Mouse (Mus musculus): ENCODE data around the gene Tac2.

- TF ChIP-seq CTCF (IDR thresholded peaks at IDR 0.05) (no peak), EP300 (IDR thresholded peaks at IDR 0.05) (no peak)
These were observed 21.0 kb upstream of the Tac2 start for GRCm38 (mm10) chr10:127703299-127703698.
